Comparison of ENCODE assay signal across 16 mouse cellular contexts in the genomic region with DNA sequence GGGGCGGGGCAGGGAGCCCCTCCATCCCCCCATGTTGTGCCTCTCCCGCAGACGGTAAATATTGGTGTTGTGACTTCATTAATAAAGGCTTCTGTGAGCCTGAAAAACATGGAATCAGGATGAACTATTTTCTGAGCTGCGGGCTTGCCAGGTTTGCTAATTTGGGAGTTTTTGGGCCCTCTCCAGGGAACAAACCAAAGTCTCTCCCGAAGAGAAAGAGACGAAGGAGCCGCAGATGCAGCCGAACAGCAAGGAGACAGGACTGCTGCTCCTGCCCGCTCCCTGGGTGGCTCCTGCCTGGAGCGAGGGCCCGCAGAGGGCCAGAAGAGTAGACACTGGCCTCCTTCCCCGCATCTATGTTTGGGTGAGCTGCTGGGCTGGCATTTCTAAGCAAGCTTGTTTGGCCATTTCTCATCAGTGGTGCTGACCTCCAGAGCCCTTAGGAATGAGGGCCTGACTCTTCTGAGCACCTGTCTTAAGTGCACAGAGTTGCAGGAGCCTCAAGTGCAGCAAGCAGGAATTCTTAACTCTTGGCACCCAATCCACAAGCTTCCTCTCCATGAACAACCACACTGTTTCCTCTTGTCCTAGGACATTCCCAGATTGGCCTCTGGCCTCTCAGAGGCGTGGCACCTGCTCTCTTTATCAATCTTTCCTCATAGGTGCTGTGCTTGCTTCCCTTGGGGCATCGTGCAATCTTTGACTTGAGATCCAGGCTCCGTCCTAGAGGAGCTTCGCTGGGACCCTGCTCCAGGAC. TPM values are rescaled to one million over a fixed set of nuclear protein-coding genes. Genes with fewer than 3 reads are reported as not detected.
DNase-seq lines count a peak whose midpoint lies in the region; ATAC-seq lines count a peak whose summit lies in the region.
"Had no signal": no experiment of that assay in that cellular context is flagged by ENCODE, and none has a peak within 500 bp of the region (broad histone marks: within the 10 kb centered on the region; RNA-seq: fewer than 3 reads in every experiment).

No protein-coding gene starts in this region.

- DNase-seq in left cerebral cortex, adult 18-20 months (ENCODE audit: low spot score in 2 of 2), result peak; percentile 56 to 60
- DNase-seq in left cerebral cortex, adult 11 months (ENCODE audit: low spot score), result no peak
- DNase-seq in brain, adult 2 months (ENCODE audit: low read depth, low spot score), result peak; percentile 76
- no peak for DNase-seq in thymus, postnatal 14 days
- DNase-seq in hindbrain, embryonic 10.5 days (ENCODE audit: low spot score), result no peak
- DNase-seq: cerebellum, adult 2 months; liver; thymus, postnatal 25 days had no signal

- peaks cover 47% of the 10 kb centered on the region for H3K36me3 ChIP-seq in forebrain, embryonic 13.5 days (ENCODE audit: poor library complexity, severe bottlenecking)
- H3K36me3 ChIP-seq in limb, embryonic 13.5 days, result no peaks in the 10 kb centered on the region
- no peaks in the 10 kb centered on the region for H3K36me3 ChIP-seq in hindbrain, embryonic 10.5 days

- no peak overlapping the region for H3K4me2 ChIP-seq in forebrain, embryonic 13.5 days
- H3K4me2 ChIP-seq in limb, embryonic 13.5 days (replicated peaks), result 0 out of 2 replicates have a peak overlapping the region, but pooled peaks have one; percentile 28

- peak overlapping the region; percentile 74 for H3K27ac ChIP-seq in forebrain, embryonic 13.5 days
- H3K27ac ChIP-seq in limb, embryonic 13.5 days, result no peak overlapping the region
- no peak overlapping the region; the same call in 1 of the 2 replicates for H3K27ac ChIP-seq in hindbrain, embryonic 10.5 days
- H3K27ac ChIP-seq: hindbrain, postnatal 0 days; kidney, postnatal 0 days had no signal

- no peak overlapping the region for H3K4me3 ChIP-seq in forebrain, embryonic 13.5 days
- H3K4me3 ChIP-seq in limb, embryonic 13.5 days, result no peak overlapping the region
- H3K4me3 ChIP-seq in hindbrain, embryonic 10.5 days, result no peak overlapping the region

- WGBS in forebrain, embryonic 13.5 days, result 35% methylated on average over 16 of the region's 16 CpGs
- WGBS in limb, embryonic 13.5 days, result 30% methylated on average over 16 of the region's 16 CpGs
- 27% methylated on average over 16 of the region's 16 CpGs for WGBS in hindbrain, embryonic 10.5 days

- peak overlapping the region; percentile 12; the same call in 1 of the 2 replicates for H3K9ac ChIP-seq in forebrain, embryonic 13.5 days
- no peak overlapping the region for H3K9ac ChIP-seq in limb, embryonic 13.5 days

- no peaks in the 10 kb centered on the region for H3K9me3 ChIP-seq in forebrain, embryonic 13.5 days (replicated peaks)
- H3K9me3 ChIP-seq in limb, embryonic 13.5 days, result no peaks in the 10 kb centered on the region
- no peaks in the 10 kb centered on the region for H3K9me3 ChIP-seq in hindbrain, embryonic 10.5 days

- H3K4me1 ChIP-seq in forebrain, embryonic 13.5 days, result peaks cover 42% of the 10 kb centered on the region
- peaks cover 16% of the 10 kb centered on the region for H3K4me1 ChIP-seq in limb, embryonic 13.5 days
- peaks cover 26% of the 10 kb centered on the region for H3K4me1 ChIP-seq in hindbrain, embryonic 10.5 days (replicated peaks)

- no peaks in the 10 kb centered on the region for H3K27me3 ChIP-seq in forebrain, embryonic 13.5 days
- H3K27me3 ChIP-seq in limb, embryonic 13.5 days, result peaks cover 66% of the 10 kb centered on the region
- H3K27me3 ChIP-seq in hindbrain, embryonic 10.5 days (ENCODE audit: insufficient read depth, poor library complexity, severe bottlenecking), result peaks cover 61% of the 10 kb centered on the region

- no peak; the same call in 1 of the 2 replicates for ATAC-seq in forebrain, embryonic 13.5 days
- ATAC-seq in limb, embryonic 13.5 days (ENCODE audit: low FRiP score, low read depth), result no peak
- ATAC-seq: hindbrain, postnatal 0 days had no signal

RNA-seq across cellular contexts. Expression of a gene that starts 19.1 kb away (rescaled TPM):
- total RNA-seq in left cerebral cortex, adult 18-20 months (2021), result 10 to 100 TPM; 32.5 to 42.6 TPM
- 77.6 and 83.4 TPM in 2 replicates for polyA plus RNA-seq in forebrain, embryonic 13.5 days (2015; fragmentation: Nextera tagmentation; extraction: Ambion mirVana)
- polyA plus RNA-seq in limb, embryonic 13.5 days (2015; fragmentation: Nextera tagmentation; extraction: Ambion mirVana), result 0.60 and 0.64 TPM in 2 replicates
- polyA plus RNA-seq in hindbrain, embryonic 10.5 days (2016; fragmentation: Nextera tagmentation; extraction: Ambion mirVana), result 0.52 and 1.0 TPM in 2 replicates
- total RNA-seq: granulocyte monocyte progenitor cell, adult 5-6 weeks had no signal
- polyA plus RNA-seq: heart, postnatal 0 days; neural tube, embryonic 14.5 days; stomach, embryonic 14.5 days had no signal

Comparison
In these comparisons a context has a peak if more than half of its experiments do, and no peak if none do; other contexts are left out.
1. DNase-seq: peak in left cerebral cortex, adult 18-20 months (2 of 2) and brain, adult 2 months (single experiment); none in left cerebral cortex, adult 11 months (single experiment), thymus, postnatal 14 days (single experiment) and hindbrain, embryonic 10.5 days (single experiment).
2. RNA of a gene that starts 19.1 kb away (polyA plus RNA-seq): 77.6 to 83.4 TPM in forebrain, embryonic 13.5 days; 0.60 to 0.64 TPM in limb, embryonic 13.5 days and 0.52 to 1.0 TPM in hindbrain, embryonic 10.5 days; every median in the first group is over 10 times any median in the second.